Mouse (Mus musculus): Measurements from ENCODE around the gene Stam2.

DNA sequence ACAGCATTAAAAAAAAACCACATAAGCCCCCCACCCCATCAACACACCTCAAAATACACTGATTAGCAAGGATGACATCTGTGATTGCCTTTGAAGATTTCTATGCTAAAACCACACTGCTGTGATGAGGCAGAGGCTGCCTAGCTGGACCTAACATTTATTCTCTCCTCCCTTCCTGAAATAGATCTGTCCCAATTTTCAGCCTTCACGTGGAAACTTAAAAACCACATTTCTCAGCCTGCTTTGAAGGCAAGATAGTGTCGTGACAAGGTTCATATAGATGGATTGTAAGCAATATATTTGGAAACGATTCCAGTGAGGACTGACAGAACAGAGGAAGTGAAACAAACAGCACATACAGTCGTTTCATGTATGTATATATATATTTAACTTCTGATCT is 87.5 kb downstream of the Stam2 start:
- TF ChIP-seq UBTF (IDR thresholded peaks at IDR 0.05; ENCODE audit: low read depth, low read length) (no peak), EP300 (IDR thresholded peaks at IDR 0.05; ENCODE audit: low read length) (no peak), CTCF (conservative IDR thresholded peaks at IDR 0.05 in 1 of 2, IDR thresholded peaks at IDR 0.05 in 1 of 2; ENCODE audit: low read depth in 2 of 2, low read length in 2 of 2) (no peak), MEF2A (IDR thresholded peaks at IDR 0.05; ENCODE audit: borderline replicate concordance, low read depth, low read length) (no peak), MAX (IDR thresholded peaks at IDR 0.05; ENCODE audit: low read length) (no peak), ETS1 (conservative IDR thresholded peaks at IDR 0.05; ENCODE audit: low read depth, low read length) (no peak), POLR2A (IDR thresholded peaks at IDR 0.05; ENCODE audit: low read depth, low read length) (no peak), POLR2AphosphoS2 (IDR thresholded peaks at IDR 0.05; ENCODE audit: low read depth, low read length) (no peak), MAZ (IDR thresholded peaks at IDR 0.05; ENCODE audit: low read depth, low read length) (no peak)
